Mouse (Mus musculus): Measurements from ENCODE around the gene Slc39a11. TPM values are rescaled to one million over a fixed set of nuclear protein-coding genes. Genes with fewer than 3 reads are reported as not detected.

Gene Slc39a11
- polyA plus RNA-seq, 1 experiment from 2014 or later = 20.4 TPM

Other genes starting within 250 kb of the Slc39a11 start
- gene Sstr2, start 30.7 kb downstream of the Slc39a11 start, polyA plus RNA-seq (2016; fragmentation: Nextera tagmentation; extraction: Ambion mirVana) = 5.3 and 8.7 TPM in 2 replicates
- gene Cog1, start 910 bp downstream of the Slc39a11 start, polyA plus RNA-seq (2016; fragmentation: Nextera tagmentation; extraction: Ambion mirVana) = 23.1 and 29.9 TPM in 2 replicates
- gene Fam104a, start 34.1 kb upstream of the Slc39a11 start, polyA plus RNA-seq (2016; fragmentation: Nextera tagmentation; extraction: Ambion mirVana) = 60.5 and 60.9 TPM in 2 replicates
- 25.0 and 26.4 TPM in 2 replicates for gene D11Wsu47e, start 34.3 kb upstream of the Slc39a11 start, polyA plus RNA-seq (2016; fragmentation: Nextera tagmentation; extraction: Ambion mirVana)
- 0.37 and 0.51 TPM in 2 replicates for gene Cpsf4l, start 59.9 kb upstream of the Slc39a11 start, polyA plus RNA-seq (2016; fragmentation: Nextera tagmentation; extraction: Ambion mirVana)
- 91.4 and 105 TPM in 2 replicates for gene Cdc42ep4, start 101.8 kb upstream of the Slc39a11 start, polyA plus RNA-seq (2016; fragmentation: Nextera tagmentation; extraction: Ambion mirVana)